Mouse (Mus musculus): ENCODE data around the gene Cspg4.
"Not testable (repeated sequence)": the region's sequence is repeated elsewhere in the genome, so short reads cannot be mapped to it uniquely, and the experiment has no call there.

The Cspg4 gene

DNA sequence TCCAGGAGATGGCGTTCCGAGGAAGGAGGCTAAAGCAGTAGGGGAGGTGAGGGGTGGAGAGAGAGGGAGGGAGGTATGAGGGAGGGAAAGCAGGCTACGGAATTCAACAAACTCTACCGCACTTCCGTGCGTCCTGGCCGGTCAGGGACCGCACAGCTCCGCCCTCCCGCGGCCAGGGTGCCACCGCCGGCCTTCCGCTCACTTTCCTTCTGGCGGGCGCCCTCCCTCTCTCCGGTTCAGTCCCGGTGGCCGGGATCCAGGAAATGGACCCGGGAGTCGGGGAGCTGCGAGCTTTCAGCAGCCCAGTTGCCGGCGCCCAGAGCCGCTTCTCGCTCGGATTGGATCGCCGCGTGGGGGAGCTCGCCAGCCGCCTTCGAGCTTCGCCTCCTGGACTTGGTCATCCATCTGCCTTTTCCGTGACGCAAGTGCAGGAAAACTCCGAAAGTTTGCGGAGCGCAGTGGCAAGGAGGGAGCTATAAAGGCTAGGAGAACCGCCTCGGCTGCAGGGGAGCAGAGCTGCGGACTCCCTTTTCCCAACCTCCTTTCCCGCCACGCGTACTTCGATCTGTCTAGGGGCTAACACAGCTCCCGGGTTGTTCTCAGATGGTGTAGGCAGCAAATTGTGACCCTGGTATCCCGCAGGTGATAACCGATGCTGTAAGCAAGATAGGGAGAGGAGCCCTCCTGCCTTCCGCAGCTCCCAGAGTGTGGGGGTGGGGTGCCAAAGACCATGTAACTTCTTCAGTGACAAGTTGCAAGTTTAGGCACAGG is 63.4 kb downstream of the Cspg4 start, which contains the start of gene Snx33:
Snx33 (minus strand) TSS at position 331 of the 771 bp plus-strand sequence.
- peak; percentile 95 to 97 for DNase-seq

GRCm38 (mm10) chr9:56929496-56929895 is 64.7 kb downstream of the Cspg4 start:
- no peak for DNase-seq

- no peak for DNase-seq
These were observed 65.7 kb downstream of the Cspg4 start for GRCm38 (mm10) chr9:56930556-56930955.

DNA sequence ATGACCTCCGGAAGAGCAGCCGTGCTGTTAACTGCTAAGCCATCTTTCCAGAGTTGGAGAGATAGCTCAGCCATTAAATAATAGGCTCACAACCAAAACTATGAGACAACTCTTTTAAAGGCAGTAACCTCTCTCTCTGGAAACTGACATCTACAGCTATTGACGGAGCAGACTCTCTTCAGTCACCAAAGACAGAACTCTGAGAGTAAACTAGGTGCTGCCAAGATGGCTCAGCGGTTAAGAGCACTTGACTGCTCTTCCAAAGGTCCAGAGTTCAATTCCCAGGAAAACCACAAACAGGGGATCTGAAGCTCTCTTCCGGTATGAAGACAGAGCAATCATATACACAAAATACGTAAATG is 72.0 kb downstream of the Cspg4 start:
- no peak for DNase-seq

GRCm38 (mm10) chr9:56937223-56938160 is 72.7 kb downstream of the Cspg4 start, which contains the start of gene Imp3:
Imp3 (plus strand) TSS chr9:56937475.
- peak; percentile 93 to 96 for DNase-seq

- peak; percentile 17 to 57 for DNase-seq
These were observed 73.5 kb downstream of the Cspg4 start for GRCm38 (mm10) chr9:56938374-56938773.

- peak in 1 of 2 experiments; percentile 38 for DNase-seq
These were observed 82.6 kb downstream of the Cspg4 start for GRCm38 (mm10) chr9:56947481-56947880.

GRCm38 (mm10) chr9:56948699-56949098 is 83.9 kb downstream of the Cspg4 start:
- DNase-seq, result not testable (repeated sequence)
